8 mouse cellular contexts compared by ENCODE assay signal in the genomic region with DNA sequence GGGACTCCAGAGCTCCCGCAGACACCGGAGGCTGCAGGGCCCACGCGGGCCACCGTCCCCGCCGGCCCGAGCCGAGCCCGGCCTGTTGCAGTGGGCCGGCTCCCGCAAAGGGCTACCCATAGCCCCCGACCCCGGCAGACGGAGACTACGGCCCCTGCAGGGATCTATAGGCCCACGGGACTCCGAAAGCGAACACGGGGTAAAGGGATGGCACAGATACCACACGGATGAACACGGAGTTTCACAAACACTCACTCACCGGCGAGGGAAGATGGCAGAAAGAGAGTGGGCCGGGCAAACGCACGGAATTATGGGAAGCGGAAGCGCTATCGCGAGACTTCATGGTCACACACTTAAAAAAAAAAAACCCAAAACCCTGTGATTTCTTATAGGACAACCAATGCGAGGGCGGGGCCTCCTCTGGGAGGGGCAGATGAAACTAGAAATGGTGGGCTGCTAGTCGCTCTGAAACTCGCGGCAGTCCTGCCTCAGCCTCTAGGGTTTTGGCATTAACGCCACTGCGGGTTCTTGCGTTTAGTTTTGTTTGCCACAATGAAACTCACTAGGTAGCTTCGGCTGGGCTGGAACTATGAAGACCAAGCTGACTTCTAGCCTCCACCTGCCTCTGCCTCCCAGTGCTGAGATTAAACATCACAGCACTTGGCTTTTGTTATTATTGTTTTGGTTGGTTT. TPM values are rescaled to one million over a fixed set of nuclear protein-coding genes. Genes with fewer than 3 reads are reported as not detected.
A peak's percentile ranks its signal among the peaks of the same experiment; 100 is the strongest.
DNase-seq lines count a peak whose midpoint lies in the region; ATAC-seq and TF ChIP-seq lines count a peak whose summit lies in the region.

Rps15a (minus strand) TSS at position 312 of the 692 bp plus-strand sequence.

- H3K4me1 ChIP-seq in heart, embryonic 12.5 days (replicated peaks): peaks cover 42% of the 10 kb centered on the region
- peaks cover 17% of the 10 kb centered on the region for H3K4me1 ChIP-seq in kidney, postnatal 0 days (replicated peaks; ENCODE audit: insufficient read depth, low read length)
- peaks cover 29% of the 10 kb centered on the region for H3K4me1 ChIP-seq in liver, embryonic 11.5 days (replicated peaks; ENCODE audit: control insufficient read depth, insufficient read depth, low read length)
- H3K4me1 ChIP-seq in stomach, embryonic 14.5 days (ENCODE audit: control insufficient read depth, insufficient read depth, low read length): peaks cover 35% of the 10 kb centered on the region

- H3K27me3 ChIP-seq in heart, embryonic 12.5 days (replicated peaks): no peaks in the 10 kb centered on the region
- H3K27me3 ChIP-seq in kidney, postnatal 0 days (ENCODE audit: insufficient read depth, low read length): no peaks in the 10 kb centered on the region
- H3K27me3 ChIP-seq in liver, embryonic 11.5 days (replicated peaks; ENCODE audit: control insufficient read depth, insufficient read depth, low read length): no peaks in the 10 kb centered on the region
- no peaks in the 10 kb centered on the region for H3K27me3 ChIP-seq in stomach, embryonic 14.5 days (ENCODE audit: control insufficient read depth, insufficient read depth, low read length)

- peak within 1 kb of the TSS; percentile 88 for H3K27ac ChIP-seq in heart, embryonic 12.5 days (ENCODE audit: poor library complexity, severe bottlenecking)
- H3K27ac ChIP-seq in kidney, postnatal 0 days: peak within 1 kb of the TSS; percentile 90
- H3K27ac ChIP-seq in liver, embryonic 11.5 days (ENCODE audit: low read depth, low read length): peak within 1 kb of the TSS; percentile 91
- H3K27ac ChIP-seq in stomach, embryonic 14.5 days (ENCODE audit: low read length): peak within 1 kb of the TSS; percentile 83

- no peaks in the 10 kb centered on the region for H3K9me3 ChIP-seq in heart, embryonic 12.5 days (replicated peaks)
- H3K9me3 ChIP-seq in kidney, postnatal 0 days (replicated peaks; ENCODE audit: low read length): no peaks in the 10 kb centered on the region
- H3K9me3 ChIP-seq in liver, embryonic 11.5 days (ENCODE audit: control insufficient read depth, low read length): no peaks in the 10 kb centered on the region
- no peaks in the 10 kb centered on the region for H3K9me3 ChIP-seq in stomach, embryonic 14.5 days (ENCODE audit: control insufficient read depth, low read depth, low read length)

- peak within 1 kb of the TSS; percentile 93 for H3K4me3 ChIP-seq in heart, embryonic 12.5 days
- H3K4me3 ChIP-seq in kidney, postnatal 0 days (replicated peaks; ENCODE audit: low read depth, low read length): peak within 1 kb of the TSS; percentile 94
- peak within 1 kb of the TSS; percentile 100 for H3K4me3 ChIP-seq in liver, embryonic 11.5 days (ENCODE audit: low read depth, low read length)
- peak within 1 kb of the TSS; percentile 96 for H3K4me3 ChIP-seq in stomach, embryonic 14.5 days (ENCODE audit: low read depth, low read length)

- peaks cover 70% of the 10 kb centered on the region for H3K36me3 ChIP-seq in heart, embryonic 12.5 days
- peaks cover 40% of the 10 kb centered on the region; the same call in 1 of the 2 replicates for H3K36me3 ChIP-seq in kidney, postnatal 0 days (ENCODE audit: insufficient read depth, low read length)
- H3K36me3 ChIP-seq in liver, embryonic 11.5 days (ENCODE audit: control insufficient read depth, insufficient read depth, low read length): peaks cover 63% of the 10 kb centered on the region
- H3K36me3 ChIP-seq in stomach, embryonic 14.5 days (ENCODE audit: control insufficient read depth, insufficient read depth, low read length): peaks cover 66% of the 10 kb centered on the region

- WGBS in heart, embryonic 12.5 days: under 1% methylated on average over 40 of the region's 40 CpGs
- under 1% methylated on average over 40 of the region's 40 CpGs for WGBS in kidney, postnatal 0 days
- WGBS in liver, embryonic 11.5 days: under 1% methylated on average over 40 of the region's 40 CpGs
- WGBS in stomach, embryonic 14.5 days: under 1% methylated on average over 40 of the region's 40 CpGs

- peak; percentile 97 for DNase-seq in CD4-positive helper T cell, adult 2 months (ENCODE audit: low read depth, low spot score)
- DNase-seq in brain, embryonic 18.5 days (ENCODE audit: low read depth, low spot score): peak; percentile 94
- DNase-seq in kidney, postnatal 0 days (ENCODE audit: low spot score): peak; percentile 98
- DNase-seq in liver, embryonic 11.5 days (ENCODE audit: low spot score): peak; percentile 89
- peak; percentile 99 for DNase-seq in naive thymus-derived CD4-positive, alpha-beta T cell, adult 2 months (ENCODE audit: low read depth)

- peak within 1 kb of the TSS; percentile 99 for H3K9ac ChIP-seq in heart, embryonic 12.5 days
- H3K9ac ChIP-seq in kidney, postnatal 0 days (ENCODE audit: low read depth, low read length): peak within 1 kb of the TSS; percentile 99
- H3K9ac ChIP-seq in liver, embryonic 11.5 days (ENCODE audit: low read depth, low read length): peak within 1 kb of the TSS; percentile 100
- peak within 1 kb of the TSS; percentile 98 for H3K9ac ChIP-seq in stomach, embryonic 14.5 days (replicated peaks; ENCODE audit: low read depth, low read length)

- peak; percentile 90 for ATAC-seq in erythroid progenitor cell, adult 5-6 weeks (replicated peaks; ENCODE audit: low FRiP score, poor library complexity, severe bottlenecking)
- peak; percentile 84 for ATAC-seq in heart, embryonic 12.5 days (ENCODE audit: insufficient number of reproducible peaks, low FRiP score)
- peak; percentile 79 for ATAC-seq in kidney, postnatal 0 days (replicated peaks; ENCODE audit: low FRiP score, low read depth)
- ATAC-seq in liver, embryonic 11.5 days (replicated peaks; ENCODE audit: low FRiP score): peak; percentile 76
- ATAC-seq in stomach, embryonic 14.5 days (ENCODE audit: insufficient number of reproducible peaks, insufficient read depth, low FRiP score, low read depth): peak; percentile 75

- H3K4me2 ChIP-seq in heart, embryonic 12.5 days: peak within 1 kb of the TSS; percentile 97
- H3K4me2 ChIP-seq in kidney, postnatal 0 days (ENCODE audit: low read length): peak within 1 kb of the TSS; percentile 89
- peak within 1 kb of the TSS; percentile 95 for H3K4me2 ChIP-seq in liver, embryonic 11.5 days
- peak within 1 kb of the TSS; percentile 56 for H3K4me2 ChIP-seq in stomach, embryonic 14.5 days (replicated peaks; ENCODE audit: low read depth, low read length)

- no peak for TF ChIP-seq CTCF in kidney, postnatal 0 days (IDR thresholded peaks at IDR 0.05; ENCODE audit: low read depth)

RNA-seq across cellular contexts. Expression of gene Rps15a, which starts in this region (rescaled TPM):
- 614 and 728 TPM in 2 replicates for total RNA-seq in erythroid progenitor cell, adult 5-6 weeks (2015; ENCODE audit: low replicate concordance)
- 193 and 335 TPM in 2 replicates for total RNA-seq in erythroid progenitor cell, adult 5-6 weeks (2017; ENCODE audit: low replicate concordance)
- 403 and 415 TPM in 2 replicates for polyA plus RNA-seq in heart, embryonic 12.5 days (2016; fragmentation: Nextera tagmentation; extraction: Ambion mirVana)
- polyA plus RNA-seq in kidney, postnatal 0 days (2015; fragmentation: Nextera tagmentation; extraction: Ambion mirVana): 837 and 1,074 TPM in 2 replicates
- polyA plus RNA-seq in liver, embryonic 11.5 days (2014; fragmentation: Nextera tagmentation; extraction: Ambion mirVana): 865 and 937 TPM in 2 replicates
- polyA plus RNA-seq in stomach, embryonic 14.5 days (2014; fragmentation: Nextera tagmentation; extraction: Ambion mirVana): 908 and 1,028 TPM in 2 replicates

Comparison
In these comparisons a context has a peak if more than half of its experiments do, and no peak if none do; other contexts are left out.
1. Peak in every context shown above with its lines: DNase-seq, ATAC-seq, H3K4me3 ChIP-seq and H3K27ac ChIP-seq.